Mouse (Mus musculus) MEL (cell line): ENCODE measurements around the gene Cabp2. TPM values are rescaled to one million over a fixed set of nuclear protein-coding genes. Genes with fewer than 3 reads are reported as not detected.

Experiments used
- DNase-seq: peaks from one replicate; pipeline ENCODE4 v3.0.0; 2011; ENCODE audit warnings: low read depth, low spot score
- H3K27ac ChIP-seq: 2 replicates; pipeline ENCODE4 v1.5.1; 2012; ENCODE audit warnings: low read depth, mild to moderate bottlenecking, control low read depth, low read length, moderate library complexity; ENCODE audit not compliant: control insufficient read depth
- H3K27me3 ChIP-seq, 2 experiments: fragments of 150-350 bp in 1 of 2; sonication (generic) in 1 of 2; 2 replicates each; pipeline ENCODE4 v1.6.1; 2012; ENCODE audit warnings: low read length in 2 of 2, mild to moderate bottlenecking in 2 of 2, improper control_type of control experiment in 1 of 2, moderate library complexity in 1 of 2; ENCODE audit not compliant: insufficient read depth in 2 of 2, control insufficient read depth in 1 of 2
- H3K36me3 ChIP-seq, 2 experiments: 2 replicates each; pipeline ENCODE4 v1.6.1; 2012 to 2014; ENCODE audit warnings: low read length in 2 of 2, improper control_type of control experiment in 1 of 2, inconsistent platforms in 1 of 2, mild to moderate bottlenecking in 1 of 2; ENCODE audit not compliant: insufficient read depth in 2 of 2, control insufficient read depth in 1 of 2
- H3K4me1 ChIP-seq, 2 experiments: fragments of 150-350 bp in 1 of 2; sonication (generic) in 1 of 2; 2 replicates each; pipeline ENCODE4 v1.6.1; 2012; ENCODE audit warnings: low read length in 2 of 2, improper control_type of control experiment in 1 of 2, mild to moderate bottlenecking in 1 of 2; ENCODE audit not compliant: insufficient read depth in 2 of 2, control insufficient read depth in 1 of 2
- H3K4me3 ChIP-seq, 2 experiments: fragments of 150-350 bp in 1 of 2; sonication (generic) in 1 of 2; 2 replicates each; pipeline ENCODE4 v1.5.1; 2012; ENCODE audit warnings: low read depth in 2 of 2, low read length in 2 of 2, mild to moderate bottlenecking in 2 of 2, moderate library complexity in 2 of 2, control low read depth in 1 of 2, improper control_type of control experiment in 1 of 2; ENCODE audit not compliant: control insufficient read depth in 1 of 2, insufficient read depth in 1 of 2
- H3K79me2 ChIP-seq: 2 replicates; pipeline ENCODE4 v1.6.1; 2012; ENCODE audit warnings: mild to moderate bottlenecking, low read length, moderate library complexity; ENCODE audit not compliant: control insufficient read depth, poor library complexity, insufficient read depth
- H3K9ac ChIP-seq: 2 replicates; pipeline ENCODE4 v1.6.1; 2012; ENCODE audit warnings: low read depth, mild to moderate bottlenecking, control low read depth, low read length, moderate library complexity; ENCODE audit not compliant: control insufficient read depth, poor library complexity, severe bottlenecking
- H3K9me3 ChIP-seq: fragments of 150-350 bp; sonication (generic); replicated peaks from 2 replicates; pipeline ENCODE4 v1.6.1; 2012; ENCODE audit warnings: mild to moderate bottlenecking, low read length, improper control_type of control experiment, moderate library complexity; ENCODE audit not compliant: insufficient read depth
- BHLHE40 ChIP-seq: IDR thresholded peaks from 2 replicates; pipeline ENCODE4 v1.6.1; 2012; ENCODE audit warnings: low read depth, mild to moderate bottlenecking, inconsistent platforms, low read length, improper control_type of control experiment, borderline replicate concordance
- CHD1 ChIP-seq: IDR thresholded peaks from 2 replicates; pipeline ENCODE4 v1.6.1; 2012; ENCODE audit warnings: low read depth, mild to moderate bottlenecking, inconsistent platforms, low read length, improper control_type of control experiment
- E2F4 ChIP-seq: IDR thresholded peaks from 2 replicates; pipeline ENCODE4 v1.6.1; 2011; ENCODE audit warnings: low read depth, low read length, improper control_type of control experiment, borderline replicate concordance
- ETS1 ChIP-seq: IDR thresholded peaks from 2 replicates; pipeline ENCODE4 v1.6.1; 2012; ENCODE audit warnings: low read depth, mild to moderate bottlenecking, inconsistent platforms, low read length, improper control_type of control experiment, moderate library complexity
- GATA1 ChIP-seq: IDR thresholded peaks from 2 replicates; pipeline ENCODE4 v1.6.1; 2011; ENCODE audit warnings: low read depth, low read length, improper control_type of control experiment
- HCFC1 ChIP-seq: IDR thresholded peaks from 2 replicates; pipeline ENCODE4 v1.6.1; 2012; ENCODE audit warnings: low read depth, mild to moderate bottlenecking, inconsistent platforms, low read length, improper control_type of control experiment, moderate library complexity
- KAT2A ChIP-seq: conservative IDR thresholded peaks from 2 replicates; pipeline ENCODE4 v1.6.1; 2012; ENCODE audit warnings: low read depth, low read length, improper control_type of control experiment, inconsistent platforms
- MAX ChIP-seq: IDR thresholded peaks from 2 replicates; pipeline ENCODE4 v1.6.1; 2011; ENCODE audit warnings: low read length, improper control_type of control experiment
- MAZ ChIP-seq: IDR thresholded peaks from 2 replicates; pipeline ENCODE4 v1.6.1; 2012; ENCODE audit warnings: low read depth, mild to moderate bottlenecking, inconsistent platforms, low read length, improper control_type of control experiment
- MYB ChIP-seq: IDR thresholded peaks from 2 replicates; pipeline ENCODE4 v1.6.1; 2011; ENCODE audit warnings: mild to moderate bottlenecking, low read depth, low read length, improper control_type of control experiment
- NRF1 ChIP-seq: IDR thresholded peaks from 2 replicates; pipeline ENCODE4 v1.6.1; 2014; ENCODE audit warnings: low read depth, mild to moderate bottlenecking, inconsistent platforms, low read length, improper control_type of control experiment, moderate library complexity; ENCODE audit not compliant: poor library complexity, insufficient read depth, severe bottlenecking
- POLR2AphosphoS5 ChIP-seq: IDR thresholded peaks from 2 replicates; pipeline ENCODE4 v1.6.1; 2012; ENCODE audit warnings: low read depth, borderline replicate concordance, mild to moderate bottlenecking, inconsistent platforms, low read length, moderate library complexity, mixed read lengths
- RCOR1 ChIP-seq: IDR thresholded peaks from 2 replicates; pipeline ENCODE4 v1.6.1; 2012; ENCODE audit warnings: low read depth, mild to moderate bottlenecking, inconsistent platforms, low read length, improper control_type of control experiment
- SMC3 ChIP-seq: IDR thresholded peaks from 2 replicates; pipeline ENCODE4 v1.6.1; 2011; ENCODE audit warnings: low read depth, low read length, improper control_type of control experiment
- TAL1 ChIP-seq: IDR thresholded peaks from 2 replicates; pipeline ENCODE4 v1.6.1; 2012; ENCODE audit warnings: mild to moderate bottlenecking, inconsistent platforms, low read length, moderate library complexity, mixed read lengths
- TBP ChIP-seq: IDR thresholded peaks from 2 replicates; pipeline ENCODE4 v1.8.0; 2011; ENCODE audit warnings: low read depth, low read length, improper control_type of control experiment
- USF1 ChIP-seq: IDR thresholded peaks from 2 replicates; pipeline ENCODE4 v1.6.1; 2014; ENCODE audit warnings: low read depth, mild to moderate bottlenecking, inconsistent platforms, low read length, improper control_type of control experiment, moderate library complexity
- ZNF384 ChIP-seq: IDR thresholded peaks from 2 replicates; pipeline ENCODE4 v1.6.1; 2012; ENCODE audit warnings: low read depth, mild to moderate bottlenecking, inconsistent platforms, low read length, improper control_type of control experiment
- polyA plus RNA-seq, 2 experiments: library from polyadenylated mRNA; stranded (reverse) in 1 of 2; unstranded in 1 of 2; fragments of >175 nt in 1 of 2; fragments of >200 nt in 1 of 2; gene quantifications; 2 replicates each; pipeline versions ENCODE4 v1.2.1 to v1.2.4; 2012; ENCODE audit warnings: low replicate concordance in 2 of 2, low read depth in 1 of 2; ENCODE audit not compliant: insufficient read length in 2 of 2, insufficient read depth in 1 of 2, missing spikeins in 1 of 2
- total RNA-seq: library from RNA; depleted of rRNA; stranded (reverse); fragments of 300-350 nt; gene quantifications from 2 replicates; pipeline ENCODE4 v1.2.3, GENCODE M21; 2012

Cabp2 gene
- total and polyA plus RNA-seq, 3 experiments: 0.14 TPM; not detected in 2

- H3K36me3 ChIP-seq: peaks cover 0 to 8% of the 10 kb centered on the region in 2 experiments; a peak in 2 of 4 replicates
- peaks cover 0 to 5% of the 10 kb centered on the region in 2 experiments; a peak in 2 of 4 replicates for H3K4me1 ChIP-seq
- H3K9ac ChIP-seq: no peak overlapping the region
- no peak for TF ChIP-seq MAX
- no peak for TF ChIP-seq CHD1
- no peak for TF ChIP-seq TAL1
- TF ChIP-seq BHLHE40: no peak
- TF ChIP-seq MAZ: no peak
- no peak for TF ChIP-seq MYB
- TF ChIP-seq USF1: no peak
- TF ChIP-seq TBP: no peak
- TF ChIP-seq ZNF384: no peak
- TF ChIP-seq NRF1: no peak
- TF ChIP-seq KAT2A: no peak
- TF ChIP-seq POLR2AphosphoS5: no peak
- TF ChIP-seq SMC3: no peak
- TF ChIP-seq GATA1: no peak
- TF ChIP-seq RCOR1: no peak
- TF ChIP-seq HCFC1: no peak
- no peak for TF ChIP-seq E2F4
- H3K27me3 ChIP-seq: no peaks in the 10 kb centered on the region
- H3K4me3 ChIP-seq: no peak overlapping the region
- H3K79me2 ChIP-seq: no peaks in the 10 kb centered on the region
- no peak overlapping the region for H3K27ac ChIP-seq
- DNase-seq: no peak
- no peaks in the 10 kb centered on the region for H3K9me3 ChIP-seq
Observed at GRCm38 (mm10) chr19:4090446-4090845, 9.1 kb downstream of the Cabp2 start.

GRCm38 (mm10) chr19:4091383-4091782 is 10.0 kb downstream of the Cabp2 start:
- DNase-seq: peak; percentile 32
- H3K4me3 ChIP-seq: no peak overlapping the region
- no peaks in the 10 kb centered on the region for H3K79me2 ChIP-seq

More at GRCm38 (mm10) chr19:4091383-4091782, 10.0 kb downstream of the Cabp2 start:
- Histone ChIP-seq H3K9ac (no peak overlapping the region), H3K36me3 (peaks cover 0 to 15% of the 10 kb centered on the region in 2 experiments; a peak in 2 of 4 replicates), H3K9me3 (no peaks in the 10 kb centered on the region), H3K27me3 (no peaks in the 10 kb centered on the region), H3K4me1 (peaks cover 0 to 6% of the 10 kb centered on the region in 2 experiments; a peak in 2 of 4 replicates), H3K27ac (no peak overlapping the region)
- TF ChIP-seq ZNF384 (peak; percentile 62), CHD1 (no peak), ETS1 (0 out of 2 replicates have a peak, but pooled peaks have one; percentile 8)
- TF ChIP-seq, all 39 proteins: peak for 2
